Mouse (Mus musculus): ENCODE measurements around the gene Wfikkn1. TPM values are rescaled to one million over a fixed set of nuclear protein-coding genes. Genes with fewer than 3 reads are reported as not detected.

Wfikkn1 gene
- total and polyA plus RNA-seq, 2 experiments from 2014 or later, result 0.11 TPM; not detected in 1

- Histone ChIP-seq H3K9me3 (replicated peaks; ENCODE audit: control insufficient read depth, low read length) (no peaks in the 10 kb centered on the region), H3K27me3 (ENCODE audit: control insufficient read depth, insufficient read depth, low read length) (no peaks in the 10 kb centered on the region), H3K4me3 (ENCODE audit: low read depth, low read length) (no peak overlapping the region), H3K27ac (ENCODE audit: low read depth) (0 out of 2 replicates have a peak overlapping the region, but pooled peaks have one; percentile 35), H3K4me2 (ENCODE audit: low read depth, low read length) (peak overlapping the region; percentile 94), H3K4me1 (ENCODE audit: control insufficient read depth, insufficient read depth) (peaks cover 16% of the 10 kb centered on the region), H3K36me3 (replicated peaks; ENCODE audit: control insufficient read depth, insufficient read depth, low read length) (peaks cover 17% of the 10 kb centered on the region), H3K9ac (replicated peaks; ENCODE audit: low read depth, low read length) (0 out of 2 replicates have a peak overlapping the region, but pooled peaks have one; percentile 17)
- 88% methylated on average over 3 of the region's 3 CpGs for WGBS
- ATAC-seq (ENCODE audit: insufficient read depth, low read depth) (no peak), DNase-seq (ENCODE audit: low spot score) (no peak)
- no peak for TF ChIP-seq CTCF (IDR thresholded peaks at IDR 0.05; ENCODE audit: low read depth)
- TF ChIP-seq EP300 (IDR thresholded peaks at IDR 0.05; ENCODE audit: low read depth), result no peak
Measured at GRCm38 (mm10) chr17:25866172-25866571, 14.5 kb downstream of the Wfikkn1 start.

GRCm38 (mm10) chr17:25865288-25865687 is 15.4 kb downstream of the Wfikkn1 start:
- peaks cover 21% of the 10 kb centered on the region for H3K4me1 ChIP-seq (ENCODE audit: control insufficient read depth, insufficient read depth)
- no peak overlapping the region for H3K27ac ChIP-seq (ENCODE audit: low read depth)

GRCm38 (mm10) chr17:25864311-25864710 is 16.3 kb downstream of the Wfikkn1 start:
- ATAC-seq (ENCODE audit: insufficient read depth, low read depth), result no peak
- H3K27ac ChIP-seq (ENCODE audit: low read depth), result no peak overlapping the region
- H3K9me3 ChIP-seq (replicated peaks; ENCODE audit: control insufficient read depth, low read length), result no peaks in the 10 kb centered on the region
- 76% methylated on average over 14 of the region's 14 CpGs for WGBS
- H3K27me3 ChIP-seq (ENCODE audit: control insufficient read depth, insufficient read depth, low read length), result no peaks in the 10 kb centered on the region
- H3K36me3 ChIP-seq (replicated peaks; ENCODE audit: control insufficient read depth, insufficient read depth, low read length), result peaks cover 17% of the 10 kb centered on the region
- no peak overlapping the region for H3K9ac ChIP-seq (replicated peaks; ENCODE audit: low read depth, low read length)
- no peak overlapping the region for H3K4me2 ChIP-seq (ENCODE audit: low read depth, low read length)
- no peak for TF ChIP-seq EP300 (IDR thresholded peaks at IDR 0.05; ENCODE audit: low read depth)
- TF ChIP-seq CTCF (IDR thresholded peaks at IDR 0.05; ENCODE audit: low read depth), result no peak
- DNase-seq (ENCODE audit: low spot score), result no peak
- H3K4me3 ChIP-seq (ENCODE audit: low read depth, low read length), result no peak overlapping the region
- peaks cover 21% of the 10 kb centered on the region for H3K4me1 ChIP-seq (ENCODE audit: control insufficient read depth, insufficient read depth)

More at GRCm38 (mm10) chr17:25865288-25865687, 15.4 kb downstream of the Wfikkn1 start:
- 83% methylated on average over 11 of the region's 11 CpGs for WGBS
- peaks cover 17% of the 10 kb centered on the region for H3K36me3 ChIP-seq (replicated peaks; ENCODE audit: control insufficient read depth, insufficient read depth, low read length)
- H3K4me3 ChIP-seq (ENCODE audit: low read depth, low read length), result no peak overlapping the region
- DNase-seq (ENCODE audit: low spot score) (no peak), ATAC-seq (ENCODE audit: insufficient read depth, low read depth) (no peak)
- H3K9me3 ChIP-seq (replicated peaks; ENCODE audit: control insufficient read depth, low read length), result no peaks in the 10 kb centered on the region
- H3K9ac ChIP-seq (replicated peaks; ENCODE audit: low read depth, low read length), result no peak overlapping the region
- no peak for TF ChIP-seq CTCF (IDR thresholded peaks at IDR 0.05; ENCODE audit: low read depth)
- TF ChIP-seq EP300 (IDR thresholded peaks at IDR 0.05; ENCODE audit: low read depth), result no peak
- H3K27me3 ChIP-seq (ENCODE audit: control insufficient read depth, insufficient read depth, low read length), result no peaks in the 10 kb centered on the region
- no peak overlapping the region for H3K4me2 ChIP-seq (ENCODE audit: low read depth, low read length)

- H3K9me3 ChIP-seq (replicated peaks; ENCODE audit: control insufficient read depth, low read length), result no peaks in the 10 kb centered on the region
- no peak overlapping the region for H3K9ac ChIP-seq (replicated peaks; ENCODE audit: low read depth, low read length)
- ATAC-seq (ENCODE audit: insufficient read depth, low read depth) (no peak), DNase-seq (ENCODE audit: low spot score) (no peak)
- no peak overlapping the region for H3K4me3 ChIP-seq (ENCODE audit: low read depth, low read length)
- WGBS, result 88% methylated on average over 6 of the region's 6 CpGs
- TF ChIP-seq CTCF (IDR thresholded peaks at IDR 0.05; ENCODE audit: low read depth) (no peak), EP300 (IDR thresholded peaks at IDR 0.05; ENCODE audit: low read depth) (no peak)
- peaks cover 21% of the 10 kb centered on the region for H3K4me1 ChIP-seq (ENCODE audit: control insufficient read depth, insufficient read depth)
- peaks cover 17% of the 10 kb centered on the region for H3K36me3 ChIP-seq (replicated peaks; ENCODE audit: control insufficient read depth, insufficient read depth, low read length)
- H3K4me2 ChIP-seq (ENCODE audit: low read depth, low read length), result no peak overlapping the region
- H3K27ac ChIP-seq (ENCODE audit: low read depth), result no peak overlapping the region
- H3K27me3 ChIP-seq (ENCODE audit: control insufficient read depth, insufficient read depth, low read length), result no peaks in the 10 kb centered on the region
Measured at GRCm38 (mm10) chr17:25863681-25864080, 17.0 kb downstream of the Wfikkn1 start.

- Histone ChIP-seq H3K36me3 (replicated peaks; ENCODE audit: control insufficient read depth, insufficient read depth, low read length) (peaks cover 17% of the 10 kb centered on the region), H3K27ac (ENCODE audit: low read depth) (peak overlapping the region; percentile 61), H3K27me3 (ENCODE audit: control insufficient read depth, insufficient read depth, low read length) (no peaks in the 10 kb centered on the region), H3K4me3 (ENCODE audit: low read depth, low read length) (peak overlapping the region; percentile 55), H3K4me2 (ENCODE audit: low read depth, low read length) (peak overlapping the region; percentile 78), H3K9me3 (replicated peaks; ENCODE audit: control insufficient read depth, low read length) (no peaks in the 10 kb centered on the region), H3K4me1 (ENCODE audit: control insufficient read depth, insufficient read depth) (peaks cover 21% of the 10 kb centered on the region), H3K9ac (replicated peaks; ENCODE audit: low read depth, low read length) (peak overlapping the region; percentile 40)
- no peak for TF ChIP-seq CTCF (IDR thresholded peaks at IDR 0.05; ENCODE audit: low read depth)
- no peak for TF ChIP-seq EP300 (IDR thresholded peaks at IDR 0.05; ENCODE audit: low read depth)
- DNase-seq (ENCODE audit: low spot score), result no peak
- WGBS, result 9% methylated on average over 6 of the region's 6 CpGs
- no peak for ATAC-seq (ENCODE audit: insufficient read depth, low read depth)
Measured at GRCm38 (mm10) chr17:25861704-25862612, 18.7 kb downstream of the Wfikkn1 start.
